Mouse (Mus musculus) cerebellum, adult 11-12 months (tissue): ENCODE measurements around the gene Lrrc75a.

Experiments
- DNase-seq: peaks from one replicate; pipeline ENCODE4 v3.0.0; 2022

The Lrrc75a gene

GRCm38 (mm10) chr11:62614876-62615410, 33.4 kb downstream of the Lrrc75a start:
- no peak for DNase-seq

DNA sequence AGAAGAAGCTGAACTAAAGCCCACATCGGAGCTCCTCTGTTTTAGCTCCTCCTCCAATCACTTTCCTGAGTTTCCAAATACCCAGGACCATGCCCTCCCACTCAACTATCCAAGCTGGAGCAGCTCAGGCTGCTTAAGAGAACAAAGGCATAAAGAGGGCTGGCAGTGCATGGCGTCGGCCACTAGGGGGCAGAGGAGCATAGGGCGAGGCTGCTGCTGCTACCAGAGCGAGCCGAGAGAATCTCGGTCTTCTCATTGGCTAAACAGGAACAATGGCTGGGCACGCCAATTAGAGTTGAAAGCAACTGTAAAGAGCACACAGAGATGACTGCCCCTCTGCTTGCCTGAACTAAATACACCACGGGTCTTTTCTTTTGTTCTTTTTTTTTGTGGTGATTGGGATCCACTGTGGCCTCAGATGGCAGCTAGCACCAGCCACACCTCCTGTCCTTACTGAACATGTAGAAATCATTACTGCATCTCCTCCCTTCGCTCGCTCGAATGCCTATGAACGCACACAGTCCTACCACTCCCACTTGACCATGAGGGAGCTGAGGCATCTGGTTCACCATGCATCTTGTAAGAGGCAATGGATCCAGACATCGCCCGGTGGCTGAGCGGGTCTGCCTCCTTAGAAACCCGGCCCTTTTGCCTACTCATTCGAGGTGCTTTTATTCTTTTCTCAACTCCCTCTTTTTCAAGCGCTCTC, 34.5 kb downstream of the Lrrc75a start:
- peak; percentile 86 for DNase-seq

DNA sequence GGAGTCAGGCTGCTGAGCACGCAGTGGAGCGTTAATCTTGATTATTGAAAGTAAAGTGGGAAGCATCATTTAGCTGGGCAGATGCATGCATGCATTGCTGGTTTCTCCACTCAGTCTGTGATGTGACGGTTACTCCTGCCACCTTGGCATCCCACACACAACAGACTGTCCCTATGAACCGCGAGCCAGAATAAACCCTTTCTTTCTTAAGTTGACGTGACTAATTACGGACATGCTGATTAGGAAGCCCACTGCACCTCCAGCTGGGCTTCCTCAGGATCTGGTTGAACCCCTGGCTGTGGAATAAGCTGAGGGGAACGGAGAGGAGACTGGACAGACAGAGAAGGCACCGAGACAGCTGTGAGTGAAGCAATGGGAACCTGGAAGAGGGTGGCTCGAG, 35.7 kb downstream of the Lrrc75a start:
- DNase-seq, result no peak

DNA sequence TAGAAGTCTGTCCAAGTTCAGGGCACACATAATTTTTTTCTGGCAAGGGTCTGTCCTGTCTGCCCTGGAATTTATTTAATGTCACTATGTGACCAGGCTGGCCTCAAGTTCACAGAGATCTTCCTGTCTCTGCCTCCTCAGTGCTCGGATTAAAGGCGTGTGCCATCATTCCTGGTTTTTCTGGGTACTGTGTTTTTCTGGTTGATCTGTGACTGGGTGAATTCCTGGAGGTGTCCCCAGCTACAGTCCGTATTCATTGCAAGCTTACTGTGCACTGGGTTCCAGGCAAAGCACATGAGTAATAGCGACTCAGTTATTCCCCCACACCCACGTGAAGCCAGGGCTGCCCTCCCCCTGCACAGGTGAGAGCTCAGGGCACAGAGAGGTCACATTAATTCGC, 38.0 kb downstream of the Lrrc75a start:
- DNase-seq, result no peak

- DNase-seq, result no peak
Measured at GRCm38 (mm10) chr11:62608826-62609675, 39.3 kb downstream of the Lrrc75a start.

GRCm38 (mm10) chr11:62607952-62608201, 40.4 kb downstream of the Lrrc75a start:
- no peak for DNase-seq

- DNase-seq, result no peak
Measured at GRCm38 (mm10) chr11:62607170-62607951, 41.0 kb downstream of the Lrrc75a start.

DNA sequence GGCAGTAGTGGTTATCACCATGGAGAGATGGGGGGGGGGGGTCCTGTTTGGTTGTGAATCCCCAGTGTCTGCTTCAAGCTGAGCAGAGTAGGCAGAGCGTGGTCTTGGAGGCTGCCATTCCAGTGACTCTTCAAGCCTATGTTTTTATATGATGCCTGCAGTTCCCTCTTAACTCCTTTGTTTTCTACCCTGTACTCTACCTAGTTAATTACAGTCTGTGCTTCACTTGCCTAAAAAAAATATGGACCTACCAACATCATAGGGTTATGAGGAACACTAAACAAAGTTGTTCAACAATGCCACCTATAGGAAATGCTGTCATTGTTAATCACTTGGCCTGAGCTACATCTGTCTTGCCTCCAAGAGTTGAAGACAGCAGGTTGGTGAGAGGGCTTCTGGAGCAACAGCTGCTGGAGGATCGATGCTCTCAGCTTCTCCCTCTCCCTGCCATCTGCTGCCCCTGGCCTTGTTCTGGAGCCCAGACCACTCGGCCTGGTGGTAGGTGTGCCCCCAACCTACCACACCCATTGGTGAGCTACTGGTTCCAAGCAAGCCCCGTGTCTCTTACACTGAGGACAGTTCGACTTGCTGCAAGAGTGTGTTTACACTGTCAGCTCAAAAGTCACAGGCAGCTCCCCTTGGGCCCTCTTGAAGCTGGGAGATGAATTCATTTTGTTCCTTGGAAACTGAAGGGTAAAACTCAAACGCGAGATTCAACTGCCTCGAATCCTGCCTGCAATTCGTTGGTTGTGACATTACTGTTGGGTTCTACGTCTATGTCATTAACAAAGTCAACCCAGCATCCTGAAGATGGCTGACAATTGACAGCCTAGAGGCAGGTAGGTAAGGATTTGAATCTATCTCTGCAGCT, 41.8 kb downstream of the Lrrc75a start:
- no peak for DNase-seq

GRCm38 (mm10) chr11:62605619-62606298, 42.6 kb downstream of the Lrrc75a start:
- peak; percentile 39 for DNase-seq

- peak; percentile 28 for DNase-seq
Measured at GRCm38 (mm10) chr11:62604886-62605618, 43.3 kb downstream of the Lrrc75a start.

- DNase-seq, result no peak
Measured at GRCm38 (mm10) chr11:62604123-62604706, 44.1 kb downstream of the Lrrc75a start.

GRCm38 (mm10) chr11:62603312-62604056, 44.8 kb downstream of the Lrrc75a start:
- peak; percentile 56 for DNase-seq

GRCm38 (mm10) chr11:62602619-62603311, 45.6 kb downstream of the Lrrc75a start:
- DNase-seq, result peak; percentile 98

DNA sequence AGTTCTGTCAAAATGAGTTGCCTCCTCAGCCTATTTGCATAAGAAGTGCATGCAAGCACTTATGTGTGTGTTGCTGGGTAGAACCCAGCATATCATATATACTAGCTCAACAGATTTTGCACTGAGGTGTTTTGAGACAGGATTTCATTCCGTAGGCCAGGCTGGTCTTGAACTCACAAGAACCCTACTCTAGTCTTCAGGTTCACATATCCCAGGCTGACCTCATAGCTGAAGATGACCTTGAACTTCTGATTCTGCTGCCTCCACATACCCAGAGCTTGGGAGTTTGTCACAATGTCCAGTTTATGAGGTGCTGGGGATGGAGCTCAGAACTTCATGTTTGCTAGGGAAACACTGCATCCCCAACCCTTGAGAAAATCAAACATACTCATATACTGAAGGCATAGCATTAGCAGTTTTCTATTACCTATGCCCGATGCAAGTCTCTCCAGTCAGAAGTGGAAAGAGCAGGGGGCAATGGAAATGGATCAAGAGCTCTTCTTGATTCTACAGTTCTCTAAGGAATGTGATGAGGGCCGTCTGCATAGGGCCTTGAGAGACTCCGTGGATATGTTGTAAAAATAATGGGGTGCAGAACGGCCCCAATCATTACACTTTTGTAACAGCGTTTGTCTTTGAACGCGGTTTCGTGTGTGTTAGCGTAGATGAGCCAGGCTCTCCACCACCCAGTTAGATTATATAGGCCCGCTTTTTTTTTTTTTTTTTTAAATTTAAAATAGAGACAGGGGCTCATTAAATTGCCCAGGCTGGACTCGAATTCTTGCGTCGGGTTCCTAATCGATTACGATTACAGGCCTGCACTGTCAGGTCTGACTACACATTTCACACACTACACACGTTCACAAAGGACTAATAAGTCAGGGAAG, 46.3 kb downstream of the Lrrc75a start:
- peak; percentile 45 for DNase-seq

- DNase-seq, result no peak
Measured at GRCm38 (mm10) chr11:62598571-62598970, 49.8 kb downstream of the Lrrc75a start.

GRCm38 (mm10) chr11:62591904-62592575, 56.3 kb downstream of the Lrrc75a start:
- DNase-seq, result no peak

GRCm38 (mm10) chr11:62591026-62591425, 57.3 kb downstream of the Lrrc75a start:
- DNase-seq, result peak; percentile 80

DNA sequence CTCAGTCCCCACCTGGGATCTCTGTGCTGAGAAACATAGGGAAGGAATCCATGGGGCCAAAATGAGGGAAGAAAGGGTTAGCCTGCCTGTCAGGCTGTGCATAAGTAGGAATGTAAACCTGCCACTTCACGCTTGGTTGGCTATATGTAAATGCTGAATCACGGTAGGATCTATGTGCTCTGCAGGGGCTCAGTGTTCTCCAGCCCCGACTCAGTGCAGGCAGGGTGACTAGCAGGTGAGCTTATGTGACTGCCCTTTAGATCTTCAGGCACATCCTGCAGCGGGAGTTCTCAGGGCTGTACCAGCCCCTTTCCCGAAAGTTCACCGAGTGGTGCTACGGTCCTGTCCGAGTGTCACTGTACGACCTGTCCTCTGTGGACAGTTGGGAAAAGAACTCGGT, 58.9 kb downstream of the Lrrc75a start:
- no peak for DNase-seq
